ENCODE assay signal across 8 mouse cellular contexts in the genomic region with DNA sequence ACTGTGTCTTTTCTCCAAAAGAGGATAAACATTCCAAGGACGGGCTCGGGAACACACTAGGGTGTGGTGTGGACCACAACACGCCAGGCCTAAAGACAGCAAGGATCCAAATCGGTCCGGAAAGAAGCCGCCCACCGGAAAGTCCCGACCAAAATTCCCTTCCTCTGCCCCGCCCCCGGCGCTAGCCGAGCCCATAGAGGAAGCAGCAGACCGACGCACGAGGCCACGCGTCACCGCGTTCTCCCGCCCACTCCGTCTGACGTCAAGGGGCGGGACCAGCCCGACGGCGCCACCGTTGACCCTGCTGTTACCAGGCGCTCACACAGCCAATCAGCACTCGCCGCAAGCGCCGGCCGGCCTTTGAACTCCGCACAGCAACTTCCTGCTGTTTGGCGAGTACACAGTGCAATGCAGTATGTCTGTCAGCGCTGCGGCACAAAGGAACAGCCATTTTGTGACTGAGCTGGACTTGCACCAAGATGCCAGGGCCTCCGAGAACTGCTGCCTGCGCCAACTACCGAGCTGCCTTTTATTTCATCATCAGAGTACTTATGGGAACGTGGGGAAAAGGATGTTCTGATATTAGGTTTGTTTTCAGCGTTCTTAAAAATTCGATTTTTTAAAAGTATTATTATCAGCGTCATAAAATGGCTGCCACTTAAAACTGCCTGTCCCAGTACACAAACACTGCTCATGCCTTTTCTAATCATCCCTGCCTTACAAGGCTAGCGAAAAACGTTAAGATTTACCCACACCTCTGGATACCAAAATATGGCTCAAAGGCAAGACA. TPM values are rescaled to one million over a fixed set of nuclear protein-coding genes. Genes with fewer than 3 reads are reported as not detected.
DNase-seq lines count a peak whose midpoint lies in the region; ATAC-seq and TF ChIP-seq lines count a peak whose summit lies in the region.

No protein-coding gene starts in this region.

- peak overlapping the region; percentile 86 for H3K9ac ChIP-seq in ES-E14 (ENCODE audit: insufficient read depth, low read depth, low read length, poor library complexity, severe bottlenecking)
- H3K9ac ChIP-seq in forebrain, embryonic 15.5 days (replicated peaks), result peak overlapping the region; percentile 56
- peak overlapping the region; percentile 76 for H3K9ac ChIP-seq in lung, embryonic 14.5 days

- H3K36me3 ChIP-seq in ES-E14 (ENCODE audit: control insufficient read depth, insufficient read depth, low read length, poor library complexity, severe bottlenecking), result no peaks in the 10 kb centered on the region
- no peaks in the 10 kb centered on the region for H3K36me3 ChIP-seq in forebrain, embryonic 15.5 days
- peaks cover 34% of the 10 kb centered on the region for H3K36me3 ChIP-seq in lung, embryonic 14.5 days (ENCODE audit: insufficient read depth)
- peaks cover 17% of the 10 kb centered on the region for H3K36me3 ChIP-seq in thymus, adult 2 months (ENCODE audit: control insufficient read depth, insufficient read depth, low read length)

- in situ Hi-C loops in ES-E14 (cut with MboI; ENCODE audit: low sequenced_read_pairs in 2 of 2, unreplicated experiment in 2 of 2), result no loop called here

- DNase-seq in ES-E14 (ENCODE audit: low read depth, low spot score), result peak; percentile 98
- peak; percentile 100 for DNase-seq in cerebellum, adult 11-12 months
- peak; percentile 100 for DNase-seq in heart, postnatal 25 days (ENCODE audit: low spot score)
- peak; percentile 100 for DNase-seq in layer of hippocampus, adult 2 months (ENCODE audit: low spot score in 2 of 2)
- DNase-seq in lung, embryonic 14.5 days, result peak; percentile 100
- peak; percentile 100 for DNase-seq in thymus, adult 2 months

- H3K4me2 ChIP-seq in forebrain, embryonic 15.5 days (replicated peaks), result peak overlapping the region; percentile 64
- H3K4me2 ChIP-seq in lung, embryonic 14.5 days, result peak overlapping the region; percentile 92

- TF ChIP-seq CTCF in layer of hippocampus, adult 2 months (conservative IDR thresholded peaks at IDR 0.05), result no peak
- 0 out of 2 replicates have a peak, but pooled peaks have one; percentile 5 for TF ChIP-seq CTCF in lung, embryonic 14.5 days (IDR thresholded peaks at IDR 0.05; ENCODE audit: low read depth)
- no peak for TF ChIP-seq CTCF in olfactory bulb, adult 2 months (IDR thresholded peaks at IDR 0.05; ENCODE audit: insufficient read depth, low read depth, low read length)
- peak; percentile 71 for TF ChIP-seq CTCF in thymus, adult 2 months (IDR thresholded peaks at IDR 0.05; ENCODE audit: borderline replicate concordance, control insufficient read depth, extremely low read depth, insufficient read depth, low read length, poor library complexity)

- no peaks in the 10 kb centered on the region for H3K27me3 ChIP-seq in forebrain, embryonic 15.5 days
- H3K27me3 ChIP-seq in lung, embryonic 14.5 days (ENCODE audit: insufficient read depth, low read length), result no peaks in the 10 kb centered on the region
- no peaks in the 10 kb centered on the region for H3K27me3 ChIP-seq in thymus, adult 2 months (ENCODE audit: control insufficient read depth, insufficient read depth, low read length)

- peaks cover 10 to 14% of the 10 kb centered on the region in 2 experiments; a peak in 3 of 4 replicates for H3K4me1 ChIP-seq in ES-E14 (ENCODE audit: control insufficient read depth in 2 of 2, insufficient read depth in 2 of 2, low read length in 2 of 2, poor library complexity in 1 of 2)
- peaks cover 48% of the 10 kb centered on the region for H3K4me1 ChIP-seq in forebrain, embryonic 15.5 days
- H3K4me1 ChIP-seq in lung, embryonic 14.5 days (ENCODE audit: insufficient read depth), result peaks cover 23% of the 10 kb centered on the region
- peaks cover under 1% of the 10 kb centered on the region for H3K4me1 ChIP-seq in olfactory bulb, adult 2 months (ENCODE audit: control insufficient read depth, insufficient read depth, low read length)
- H3K4me1 ChIP-seq in thymus, adult 2 months (replicated peaks; ENCODE audit: control insufficient read depth, insufficient read depth, low read length), result peaks cover 5% of the 10 kb centered on the region

- no peaks in the 10 kb centered on the region for H3K9me3 ChIP-seq in ES-E14 (ENCODE audit: control insufficient read depth, insufficient read depth, low read depth, low read length)
- no peaks in the 10 kb centered on the region for H3K9me3 ChIP-seq in forebrain, embryonic 15.5 days
- no peaks in the 10 kb centered on the region for H3K9me3 ChIP-seq in lung, embryonic 14.5 days (ENCODE audit: low read depth, low read length)

- H3K4me3 ChIP-seq in ES-E14 (ENCODE audit: insufficient read depth in 1 of 2, low read depth in 1 of 2, low read length in 2 of 2, poor library complexity in 1 of 2, severe bottlenecking in 1 of 2), result peak overlapping the region; percentile 75 to 84
- peak overlapping the region; percentile 48 for H3K4me3 ChIP-seq in forebrain, embryonic 15.5 days
- H3K4me3 ChIP-seq in layer of hippocampus, adult 2 months, result peak overlapping the region; percentile 65
- peak overlapping the region; percentile 45 for H3K4me3 ChIP-seq in lung, embryonic 14.5 days (ENCODE audit: low read depth, low read length)
- H3K4me3 ChIP-seq in olfactory bulb, adult 2 months (ENCODE audit: insufficient read depth, low read depth, low read length), result peak overlapping the region; percentile 35
- H3K4me3 ChIP-seq in thymus, adult 2 months (ENCODE audit: control insufficient read depth, insufficient read depth, low read length), result peak overlapping the region; percentile 45

- intact Hi-C loops in heart, postnatal 25 days (cut with DNase I), result loop anchor here (1.0 kb wide), 1 partner anchor 80 kb away; no protein-coding TSS in a partner anchor

- peak; percentile 47 for TF ChIP-seq POLR2A in olfactory bulb, adult 2 months (IDR thresholded peaks at IDR 0.05; ENCODE audit: insufficient read depth, low read depth, low read length)
- peak; percentile 86 for TF ChIP-seq POLR2A in thymus, adult 2 months (IDR thresholded peaks at IDR 0.05; ENCODE audit: control insufficient read depth, extremely low read depth, insufficient read depth, low read length, poor library complexity)

- WGBS in forebrain, embryonic 15.5 days, result 0% methylated on average over 46 of the region's 46 CpGs
- under 1% methylated on average over 46 of the region's 46 CpGs for WGBS in lung, embryonic 14.5 days
- WGBS in olfactory bulb, adult 2 months, result under 1% methylated on average over 46 of the region's 46 CpGs
- WGBS in thymus, adult 2 months, result under 1% methylated on average over 46 of the region's 46 CpGs

- H3K27ac ChIP-seq in ES-E14 (ENCODE audit: insufficient read depth, low read depth, low read length, poor library complexity, severe bottlenecking), result peak overlapping the region; percentile 93
- peak overlapping the region; percentile 91 for H3K27ac ChIP-seq in forebrain, embryonic 15.5 days (replicated peaks)
- H3K27ac ChIP-seq in layer of hippocampus, adult 2 months, result peak overlapping the region; percentile 97
- peak overlapping the region; percentile 99 for H3K27ac ChIP-seq in lung, embryonic 14.5 days (ENCODE audit: low read depth)
- peak overlapping the region; percentile 83 for H3K27ac ChIP-seq in olfactory bulb, adult 2 months (ENCODE audit: insufficient read depth, low read depth, low read length)
- H3K27ac ChIP-seq in thymus, adult 2 months (ENCODE audit: control insufficient read depth, insufficient read depth, low read length), result peak overlapping the region; percentile 83

- peak; percentile 99 for ATAC-seq in forebrain, embryonic 15.5 days (replicated peaks)
- ATAC-seq in lung, embryonic 14.5 days (ENCODE audit: insufficient read depth), result peak; percentile 99

TF ChIP-seq in ES-E14, 5 proteins besides CTCF, POLR2A, EP300 and RAD21:
- peak; percentile 51; the same call in 1 of the 2 replicates for TF ChIP-seq HCFC1 (IDR thresholded peaks at IDR 0.05; ENCODE audit: borderline replicate concordance, insufficient read depth, low read length)
- peak; percentile 79 for TF ChIP-seq ZC3H11A (IDR thresholded peaks at IDR 0.05; ENCODE audit: borderline replicate concordance, low read depth, low read length)
- TF ChIP-seq CHD2 (IDR thresholded peaks at IDR 0.05; ENCODE audit: low read depth, low read length), result no peak; the same call in 1 of the 2 replicates
- peak; percentile 20; the same call in 1 of the 2 replicates for TF ChIP-seq ZNF384 (IDR thresholded peaks at IDR 0.05; ENCODE audit: low read depth, low read length)

RNA-seq across cellular contexts. Expression of a gene that starts 3.8 kb away (rescaled TPM):
- total RNA-seq in ES-E14 (2012; rRNA removed), result 46.6 and 70.8 TPM in 2 replicates
- 58.0 and 67.1 TPM in 2 replicates for polyA plus RNA-seq in forebrain, embryonic 15.5 days (2015; fragmentation: Nextera tagmentation; extraction: Ambion mirVana)
- total RNA-seq in heart, postnatal 25 days (2021), result 10 to 100 TPM; 40.4 to 41.2 TPM
- 10 to 100 TPM; 57.1 to 58.3 TPM for total RNA-seq in layer of hippocampus, adult 2 months (2021)
- polyA plus RNA-seq in lung, embryonic 14.5 days (2014; fragmentation: Nextera tagmentation; extraction: Ambion mirVana), result 58.7 and 62.1 TPM in 2 replicates
- polyA plus RNA-seq in olfactory bulb, adult 2 months (2012; ENCODE audit: insufficient read depth, insufficient read length, low replicate concordance, missing spikeins), result 211 and 544 TPM in 2 replicates
- 84.9 and 88.1 TPM in 2 replicates for polyA plus RNA-seq in thymus, adult 2 months (2012; rRNA removed)

Comparison
In these comparisons a context has a peak if more than half of its experiments do, and no peak if none do; other contexts are left out.
1. Peak in every context shown above with its lines: DNase-seq, ATAC-seq, H3K4me3 ChIP-seq and H3K27ac ChIP-seq.
2. CTCF ChIP-seq: peak in lung, embryonic 14.5 days (single experiment) and thymus, adult 2 months (single experiment); none in layer of hippocampus, adult 2 months (single experiment) and olfactory bulb, adult 2 months (single experiment).